Mouse (Mus musculus) embryonic facial prominence, embryonic 12.5 days (tissue): ENCODE data around the gene Nfatc3. TPM values are rescaled to one million over a fixed set of nuclear protein-coding genes. Genes with fewer than 3 reads are reported as not detected.

Source experiments
- ATAC-seq: fragments of 200-750 bp; cut with Nextera tagmentation; 2 replicates; pipeline ENCODE4 v1.8.0; 2017; ENCODE audit not compliant: insufficient number of reproducible peaks, insufficient read depth, low FRiP score, low TSS enrichment
- H3K27ac ChIP-seq: fragments of 300-500 bp; sonication (generic); 2 replicates; pipeline ENCODE4 v1.5.1; 2016; ENCODE audit warnings: mild to moderate bottlenecking
- H3K27me3 ChIP-seq: fragments of 300-500 bp; sonication (generic); 2 replicates; pipeline ENCODE4 v1.6.1; 2016; ENCODE audit warnings: mild to moderate bottlenecking, moderate library complexity
- H3K36me3 ChIP-seq: fragments of 300-500 bp; sonication (generic); 2 replicates; pipeline ENCODE4 v1.6.1; 2016; ENCODE audit warnings: mild to moderate bottlenecking
- H3K4me1 ChIP-seq: fragments of 300-500 bp; sonication (generic); 2 replicates; pipeline ENCODE4 v1.6.1; 2016
- H3K4me2 ChIP-seq: fragments of 300-500 bp; sonication (generic); replicated peaks from 2 replicates; pipeline ENCODE4 v1.6.1; 2016; ENCODE audit warnings: mild to moderate bottlenecking, moderate library complexity
- H3K4me3 ChIP-seq: fragments of 300-500 bp; sonication (generic); 2 replicates; pipeline ENCODE4 v1.5.1; 2016; ENCODE audit warnings: mild to moderate bottlenecking
- H3K9ac ChIP-seq: fragments of 300-500 bp; sonication (generic); 2 replicates; pipeline ENCODE4 v1.6.1; 2016; ENCODE audit warnings: mild to moderate bottlenecking, moderate library complexity
- H3K9me3 ChIP-seq: fragments of 300-500 bp; sonication (generic); 2 replicates; pipeline ENCODE4 v1.6.1; 2016; ENCODE audit warnings: mild to moderate bottlenecking, moderate library complexity
- WGBS: fragments of 180-500 bp; shearing (Covaris S2); methylation state at CpG from one replicate; pipeline ENCODE4 v1.1.7; 2016; 5-methylcytosine and 5-hydroxymethylcytosine counted together
- polyA plus RNA-seq: library from polyadenylated mRNA; unstranded; fragments of >200 nt; fragmentation: Nextera tagmentation; extraction: Ambion mirVana; gene quantifications from 2 replicates; pipeline ENCODE4 v1.2.1, GENCODE M21; 2016

Nfatc3 gene
- polyA plus RNA-seq, 1 experiment from 2014 or later: 9.3 TPM

GRCm38 (mm10) chr8:106102321-106102720 is 43.7 kb downstream of the Nfatc3 start:
- H3K9me3 ChIP-seq: no peaks in the 10 kb centered on the region
- no peak overlapping the region for H3K4me2 ChIP-seq
- H3K36me3 ChIP-seq: peaks cover 24% of the 10 kb centered on the region
- H3K9ac ChIP-seq: no peak overlapping the region
- no peaks in the 10 kb centered on the region for H3K4me1 ChIP-seq
- no peak for ATAC-seq
- WGBS: 89% methylated on average over 4 of the region's 4 CpGs
- no peak overlapping the region for H3K4me3 ChIP-seq
- no peak overlapping the region for H3K27ac ChIP-seq
- H3K27me3 ChIP-seq: no peaks in the 10 kb centered on the region

GRCm38 (mm10) chr8:106103888-106104287 is 45.2 kb downstream of the Nfatc3 start:
- no peaks in the 10 kb centered on the region for H3K4me1 ChIP-seq
- H3K36me3 ChIP-seq: peaks cover 34% of the 10 kb centered on the region
- H3K9ac ChIP-seq: no peak overlapping the region
- H3K27ac ChIP-seq: no peak overlapping the region
- H3K4me3 ChIP-seq: no peak overlapping the region
- H3K9me3 ChIP-seq: no peaks in the 10 kb centered on the region
- H3K27me3 ChIP-seq: no peaks in the 10 kb centered on the region
- no peak overlapping the region for H3K4me2 ChIP-seq
- no peak for ATAC-seq
- WGBS: 88% methylated on average over 2 of the region's 2 CpGs

GRCm38 (mm10) chr8:106106193-106106592 is 47.6 kb downstream of the Nfatc3 start:
- Histone ChIP-seq H3K36me3 (peaks cover 36% of the 10 kb centered on the region), H3K4me2 (no peak overlapping the region), H3K9ac (no peak overlapping the region), H3K27me3 (no peaks in the 10 kb centered on the region), H3K4me3 (no peak overlapping the region), H3K27ac (no peak overlapping the region), H3K9me3 (no peaks in the 10 kb centered on the region), H3K4me1 (no peaks in the 10 kb centered on the region)
- 98% methylated on average over 1 of the region's 1 CpGs for WGBS
- no peak for ATAC-seq

GRCm38 (mm10) chr8:106108080-106108479 is 49.4 kb downstream of the Nfatc3 start:
- H3K9me3 ChIP-seq: no peaks in the 10 kb centered on the region
- H3K4me1 ChIP-seq: no peaks in the 10 kb centered on the region
- no peak overlapping the region for H3K4me3 ChIP-seq
- H3K27ac ChIP-seq: no peak overlapping the region
- no peak overlapping the region for H3K9ac ChIP-seq
- no peaks in the 10 kb centered on the region for H3K27me3 ChIP-seq
- 93% methylated on average over 4 of the region's 4 CpGs for WGBS
- no peak for ATAC-seq
- H3K4me2 ChIP-seq: no peak overlapping the region
- H3K36me3 ChIP-seq: peaks cover 42% of the 10 kb centered on the region

DNA sequence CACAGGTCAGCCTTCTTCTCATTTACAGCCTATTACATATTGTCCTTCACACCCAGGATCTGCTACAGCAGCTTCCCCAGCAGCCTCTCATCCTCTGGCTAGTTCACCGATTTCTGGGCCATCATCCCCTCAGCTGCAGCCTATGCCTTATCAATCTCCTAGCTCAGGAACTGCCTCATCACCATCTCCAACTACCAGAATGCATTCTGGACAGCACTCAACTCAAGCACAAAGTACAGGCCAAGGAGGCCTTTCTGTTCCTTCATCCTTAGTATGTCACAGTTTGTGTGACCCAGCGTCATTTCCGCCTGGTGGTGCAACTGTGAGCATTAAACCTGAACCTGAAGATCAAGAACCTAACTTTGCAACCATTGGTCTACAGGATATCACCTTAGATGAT is 50.1 kb downstream of the Nfatc3 start:
- Histone ChIP-seq H3K4me1 (no peaks in the 10 kb centered on the region), H3K27ac (no peak overlapping the region), H3K36me3 (peaks cover 38% of the 10 kb centered on the region), H3K4me3 (no peak overlapping the region), H3K9ac (no peak overlapping the region), H3K4me2 (no peak overlapping the region), H3K9me3 (no peaks in the 10 kb centered on the region), H3K27me3 (no peaks in the 10 kb centered on the region)
- WGBS: 92% methylated on average over 3 of the region's 3 CpGs
- ATAC-seq: no peak

DNA sequence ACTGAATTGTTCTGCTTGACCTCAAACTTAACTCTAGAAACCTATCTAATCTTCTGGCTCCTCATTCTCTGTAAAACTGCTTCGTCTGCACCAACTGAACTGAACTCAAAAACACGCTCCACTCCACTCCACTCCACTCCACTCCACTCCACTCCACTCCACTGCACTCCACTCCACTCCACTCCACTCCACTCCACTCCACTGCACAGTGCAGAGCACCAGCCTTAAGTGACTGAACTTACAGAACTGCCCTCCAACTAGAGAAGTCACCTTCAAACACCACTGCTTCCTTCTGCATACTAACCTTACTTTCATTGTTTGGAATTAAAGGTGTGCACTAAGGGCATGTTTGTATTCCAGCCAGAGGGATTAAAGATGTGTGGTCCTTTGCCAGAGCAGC is 53.4 kb downstream of the Nfatc3 start:
- H3K36me3 ChIP-seq: peaks cover 37% of the 10 kb centered on the region
- H3K4me1 ChIP-seq: no peaks in the 10 kb centered on the region
- no peak for ATAC-seq
- H3K27ac ChIP-seq: no peak overlapping the region
- no peak overlapping the region for H3K9ac ChIP-seq
- no peak overlapping the region for H3K4me2 ChIP-seq
- H3K4me3 ChIP-seq: no peak overlapping the region
- H3K27me3 ChIP-seq: no peaks in the 10 kb centered on the region
- WGBS: 91% methylated on average over 2 of the region's 2 CpGs
- H3K9me3 ChIP-seq: no peaks in the 10 kb centered on the region

DNA sequence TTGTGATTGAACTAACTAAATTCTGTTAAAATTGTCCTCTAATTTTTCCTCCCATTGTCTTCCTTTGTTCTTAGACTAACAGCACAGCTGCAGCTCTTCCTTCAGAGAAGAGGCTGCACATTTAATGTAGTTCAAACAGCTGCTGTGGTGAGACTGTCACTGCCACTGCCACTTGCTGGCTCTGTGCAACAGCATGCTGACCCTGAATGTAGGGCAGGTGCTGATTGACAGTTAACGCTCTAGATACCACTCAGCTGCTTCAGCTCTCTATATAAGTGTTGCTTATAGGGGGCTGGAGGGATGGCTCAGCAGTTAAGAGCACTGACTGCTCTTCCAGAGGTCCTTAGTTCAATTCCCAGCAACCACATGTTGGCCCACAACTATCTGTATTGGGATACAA is 53.9 kb downstream of the Nfatc3 start:
- H3K27ac ChIP-seq: no peak overlapping the region
- H3K9me3 ChIP-seq: no peaks in the 10 kb centered on the region
- 98% methylated on average over 1 of the region's 1 CpGs for WGBS
- no peaks in the 10 kb centered on the region for H3K4me1 ChIP-seq
- H3K27me3 ChIP-seq: no peaks in the 10 kb centered on the region
- H3K9ac ChIP-seq: no peak overlapping the region
- H3K4me3 ChIP-seq: no peak overlapping the region
- H3K36me3 ChIP-seq: peaks cover 37% of the 10 kb centered on the region
- no peak for ATAC-seq
- H3K4me2 ChIP-seq: no peak overlapping the region

GRCm38 (mm10) chr8:106115897-106116296 is 57.3 kb downstream of the Nfatc3 start:
- no peak overlapping the region for H3K4me2 ChIP-seq
- H3K36me3 ChIP-seq: peaks cover 26% of the 10 kb centered on the region
- no peak for ATAC-seq
- H3K27ac ChIP-seq: no peak overlapping the region
- H3K9ac ChIP-seq: no peak overlapping the region
- no peaks in the 10 kb centered on the region for H3K4me1 ChIP-seq
- 93% methylated on average over 3 of the region's 3 CpGs for WGBS
- no peak overlapping the region for H3K4me3 ChIP-seq
- H3K9me3 ChIP-seq: no peaks in the 10 kb centered on the region
- no peaks in the 10 kb centered on the region for H3K27me3 ChIP-seq

DNA sequence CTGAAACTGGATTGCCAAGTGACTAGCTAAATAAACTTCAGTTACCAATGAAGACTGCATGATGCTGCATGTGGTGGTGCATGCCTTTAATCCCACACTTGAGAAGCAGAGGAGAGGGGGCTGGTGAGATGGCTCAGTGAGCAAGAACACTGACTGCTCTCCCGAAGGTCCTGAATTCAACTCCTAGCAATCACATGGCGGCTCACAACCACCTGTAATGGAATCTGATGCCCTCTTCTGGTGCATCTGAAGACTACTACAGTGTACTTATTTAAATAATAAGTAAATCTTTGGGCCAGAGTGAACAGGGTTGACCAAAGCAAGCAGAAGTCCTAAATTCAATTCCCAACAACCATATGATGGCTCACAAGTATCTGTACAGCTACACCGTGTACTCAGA is 64.8 kb downstream of the Nfatc3 start:
- 87% methylated on average over 3 of the region's 3 CpGs for WGBS

DNA sequence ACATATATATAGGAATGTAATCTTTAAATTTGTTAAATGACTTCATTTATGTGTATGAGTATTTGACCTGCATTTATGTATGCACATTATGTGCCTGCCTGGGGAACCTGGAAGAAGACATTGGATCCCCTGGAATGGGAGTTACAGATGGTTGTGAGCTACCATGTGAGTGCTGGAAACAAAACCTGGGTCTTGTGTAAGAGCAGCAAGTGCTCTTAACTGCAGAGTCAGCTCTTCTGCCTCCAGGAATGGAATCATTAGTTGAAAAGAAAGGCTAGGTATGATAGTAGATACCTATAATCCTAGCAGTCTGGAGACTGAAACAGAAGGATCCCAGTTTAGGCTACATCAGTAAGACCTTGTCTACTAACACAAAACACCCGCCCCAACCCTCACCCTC is 67.4 kb downstream of the Nfatc3 start:
- Histone ChIP-seq H3K9ac (no peak overlapping the region), H3K27me3 (no peaks in the 10 kb centered on the region), H3K4me2 (no peak overlapping the region), H3K36me3 (peaks cover 44% of the 10 kb centered on the region), H3K27ac (no peak overlapping the region), H3K4me3 (no peak overlapping the region), H3K9me3 (no peaks in the 10 kb centered on the region), H3K4me1 (no peaks in the 10 kb centered on the region)
- 81% methylated on average over 1 of the region's 1 CpGs for WGBS
- no peak for ATAC-seq

More for the DNA sequence above, 64.8 kb downstream of the Nfatc3 start:
- Histone ChIP-seq H3K4me1 (no peaks in the 10 kb centered on the region), H3K9ac (no peak overlapping the region), H3K36me3 (peaks cover 33% of the 10 kb centered on the region), H3K27ac (no peak overlapping the region), H3K27me3 (no peaks in the 10 kb centered on the region), H3K9me3 (no peaks in the 10 kb centered on the region), H3K4me2 (no peak overlapping the region), H3K4me3 (no peak overlapping the region)
- no peak for ATAC-seq

GRCm38 (mm10) chr8:106127054-106127453 is 68.4 kb downstream of the Nfatc3 start:
- Histone ChIP-seq H3K4me3 (no peak overlapping the region), H3K9me3 (no peaks in the 10 kb centered on the region), H3K27ac (no peak overlapping the region), H3K4me1 (no peaks in the 10 kb centered on the region), H3K27me3 (peaks cover 1% of the 10 kb centered on the region; the same call in 1 of the 2 replicates), H3K36me3 (peaks cover 52% of the 10 kb centered on the region), H3K9ac (no peak overlapping the region), H3K4me2 (no peak overlapping the region)
- no peak for ATAC-seq
- WGBS: 82% methylated on average over 3 of the region's 3 CpGs

DNA sequence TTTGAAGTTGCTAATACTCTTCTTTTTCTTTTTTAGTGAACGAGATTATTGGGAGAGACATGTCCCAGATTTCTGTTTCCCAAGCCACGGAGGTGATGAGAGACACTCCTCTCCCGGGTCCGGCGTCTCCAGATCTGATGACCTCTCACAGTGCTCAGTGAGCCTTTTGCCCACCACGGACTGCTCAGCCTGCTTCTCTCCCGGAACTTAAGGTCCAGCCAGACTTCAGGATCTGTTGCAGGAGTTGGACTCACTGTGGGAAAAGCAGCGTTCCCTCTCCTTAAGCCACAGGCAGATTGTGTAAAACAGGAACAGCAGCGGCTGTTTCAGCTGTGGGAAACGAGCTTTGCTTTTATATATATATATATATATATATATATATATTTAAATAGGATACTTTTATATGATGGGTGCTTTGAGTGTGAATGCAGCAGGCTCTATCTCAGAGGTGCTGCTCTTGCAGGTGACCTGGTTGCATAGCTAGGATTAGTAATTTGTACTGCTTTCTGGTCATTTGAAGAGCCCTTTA is 69.3 kb downstream of the Nfatc3 start:
- no peak overlapping the region for H3K9ac ChIP-seq
- H3K9me3 ChIP-seq: no peaks in the 10 kb centered on the region
- no peak overlapping the region for H3K27ac ChIP-seq
- H3K36me3 ChIP-seq: peaks cover 60% of the 10 kb centered on the region
- no peak for ATAC-seq
- 85% methylated on average over 10 of the region's 10 CpGs for WGBS
- no peaks in the 10 kb centered on the region for H3K4me1 ChIP-seq
- H3K4me2 ChIP-seq: no peak overlapping the region
- no peak overlapping the region for H3K4me3 ChIP-seq
- H3K27me3 ChIP-seq: peaks cover 10% of the 10 kb centered on the region; the same call in 1 of the 2 replicates
